ENCODE assay signal across 8 mouse cellular contexts in the genomic region with DNA sequence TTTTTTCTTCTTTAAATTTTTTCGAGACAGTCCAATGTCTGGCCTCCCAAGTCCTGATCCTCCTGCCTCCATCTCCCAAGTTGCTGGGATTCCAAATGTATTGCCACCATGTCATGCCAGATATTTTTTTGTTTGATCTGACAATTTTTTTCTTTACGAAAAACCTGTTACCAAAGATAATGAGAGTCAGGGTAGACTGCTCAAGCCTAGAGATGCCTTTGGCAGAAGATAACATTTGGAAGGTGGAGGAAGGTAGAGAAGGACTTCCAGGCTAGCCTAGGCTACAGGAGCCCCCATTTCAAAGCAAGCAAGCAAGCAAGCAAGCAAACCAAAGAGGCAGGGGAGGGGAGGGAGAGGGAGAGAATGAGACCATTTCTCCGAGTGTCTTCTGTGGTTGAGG. TPM values are rescaled to one million over a fixed set of nuclear protein-coding genes. Genes with fewer than 3 reads are reported as not detected.
DNase-seq lines count a peak whose midpoint lies in the region; ATAC-seq and TF ChIP-seq lines count a peak whose summit lies in the region.

No protein-coding gene starts in this region.

- H3K9me3 ChIP-seq in G1E (replicated peaks), result no peaks in the 10 kb centered on the region
- no peaks in the 10 kb centered on the region for H3K9me3 ChIP-seq in forebrain, embryonic 16.5 days (ENCODE audit: control insufficient read depth, low read length)

- H3K79me2 ChIP-seq in heart, adult 2 months (replicated peaks; ENCODE audit: control insufficient read depth, insufficient read depth, low read length), result peaks cover 11% of the 10 kb centered on the region
- peaks cover 56% of the 10 kb centered on the region for H3K79me2 ChIP-seq in macrophage (ENCODE audit: inconsistent target)

- peak; percentile 36; the same call in 1 of the 2 replicates for ATAC-seq in G1E (ENCODE audit: extremely low read depth, insufficient number of reproducible peaks, low FRiP score, poor library complexity, severe bottlenecking)
- ATAC-seq in forebrain, embryonic 16.5 days, result no peak

- WGBS in heart, adult 2 months, result 33% methylated on average over 3 of the region's 3 CpGs
- 45% methylated on average over 3 of the region's 3 CpGs for WGBS in forebrain, embryonic 16.5 days
- 61% methylated on average over 3 of the region's 3 CpGs for WGBS in macrophage (ENCODE audit: missing documents)

- no peak for DNase-seq in heart, adult 2 months
- DNase-seq in heart, postnatal 14 days, result no peak
- no peak for DNase-seq in G1E (ENCODE audit: low spot score)
- DNase-seq in thymus, postnatal 36 days, result no peak
- no peak for DNase-seq in layer of hippocampus, adult 9-11 months
- no peak for DNase-seq in cerebellum, postnatal 25 days

- H3K4me3 ChIP-seq in heart, adult 2 months, result peak overlapping the region; percentile 60
- H3K4me3 ChIP-seq in G1E (ENCODE audit: low read depth, low read length), result peak overlapping the region; percentile 88
- peak overlapping the region; percentile 82 for H3K4me3 ChIP-seq in forebrain, embryonic 16.5 days (replicated peaks; ENCODE audit: low read length)
- H3K4me3 ChIP-seq in macrophage (ENCODE audit: inconsistent target), result peak overlapping the region; percentile 64

- peaks cover 11% of the 10 kb centered on the region for H3K4me1 ChIP-seq in heart, adult 2 months (ENCODE audit: control insufficient read depth, insufficient read depth, low read length)
- H3K4me1 ChIP-seq in G1E (ENCODE audit: insufficient read depth, low read depth, low read length), result peaks cover 38% of the 10 kb centered on the region
- H3K4me1 ChIP-seq in forebrain, embryonic 16.5 days (replicated peaks; ENCODE audit: control insufficient read depth, insufficient read depth, low read length), result peaks cover 10% of the 10 kb centered on the region

- peak overlapping the region; percentile 70 for H3K4me2 ChIP-seq in forebrain, embryonic 16.5 days (ENCODE audit: low read length)

- no peak for TF ChIP-seq CTCF in heart, adult 2 months (IDR thresholded peaks at IDR 0.05)
- no peak for TF ChIP-seq CTCF in G1E (IDR thresholded peaks at IDR 0.05; ENCODE audit: low read depth, low read length)

- no peak for TF ChIP-seq EP300 in heart, adult 2 months (IDR thresholded peaks at IDR 0.05; ENCODE audit: insufficient read depth, low read depth, low read length)

- peak overlapping the region; percentile 75 for H3K27ac ChIP-seq in heart, adult 2 months
- no peak overlapping the region; the same call in 1 of the 2 replicates for H3K27ac ChIP-seq in forebrain, embryonic 16.5 days (ENCODE audit: low read length)
- H3K27ac ChIP-seq in macrophage, result no peak overlapping the region

- peak overlapping the region; percentile 84; the same call in 1 of the 2 replicates for H3K9ac ChIP-seq in heart, adult 2 months (ENCODE audit: low read depth, low read length)
- H3K9ac ChIP-seq in forebrain, embryonic 16.5 days (replicated peaks; ENCODE audit: low read depth, low read length), result peak overlapping the region; percentile 90

- intact Hi-C loops in heart, adult 2 months (cut with DNase I), result loop anchor here (10.0 kb wide), 1 partner anchor 368 kb away; a partner anchor contains a TSS
- intact Hi-C loops in heart, postnatal 14 days (cut with DNase I), result no loop called here

- H3K36me3 ChIP-seq in heart, adult 2 months (ENCODE audit: control insufficient read depth, insufficient read depth, low read length), result peaks cover 5% of the 10 kb centered on the region; the same call in 1 of the 2 replicates
- H3K36me3 ChIP-seq in G1E (replicated peaks), result peaks cover 28% of the 10 kb centered on the region
- no peaks in the 10 kb centered on the region for H3K36me3 ChIP-seq in forebrain, embryonic 16.5 days (ENCODE audit: control insufficient read depth, insufficient read depth)
- H3K36me3 ChIP-seq in macrophage (ENCODE audit: inconsistent target), result no peaks in the 10 kb centered on the region

- H3K27me3 ChIP-seq in heart, adult 2 months (ENCODE audit: control insufficient read depth, insufficient read depth, low read length), result no peaks in the 10 kb centered on the region
- H3K27me3 ChIP-seq in G1E (ENCODE audit: insufficient read depth, low read length), result no peaks in the 10 kb centered on the region
- H3K27me3 ChIP-seq in forebrain, embryonic 16.5 days (replicated peaks; ENCODE audit: control insufficient read depth, insufficient read depth, low read length), result no peaks in the 10 kb centered on the region

- no peak for TF ChIP-seq POLR2A in heart, adult 2 months (IDR thresholded peaks at IDR 0.05; ENCODE audit: insufficient read depth, low read depth, low read length)

RNA-seq across cellular contexts. Expression of a gene that starts 0.9 kb away (rescaled TPM):
- total RNA-seq in heart, adult 2 months (2021), result 10 to 100 TPM; 23.1 to 24.3 TPM
- 9.0 and 19.6 TPM in 2 replicates for polyA plus RNA-seq in heart, adult 2 months (2012; rRNA removed)
- 10 to 100 TPM; 29.1 to 30.9 TPM for total RNA-seq in heart, postnatal 14 days (2021)
- total RNA-seq in G1E (2014; fragmentation: Nextera tagmentation) (85.7 and 96.5 TPM in 2 replicates), G1E (2017) (102 and 108 TPM in 2 replicates)
- polyA plus RNA-seq in G1E (2012) (12.1 and 16.8 TPM in 2 replicates), macrophage (2018) (23.2 to 27.4 TPM (median 24.0 TPM) in 3 replicates)
- 107 and 109 TPM in 2 replicates for polyA plus RNA-seq in forebrain, embryonic 16.5 days (2015; fragmentation: Nextera tagmentation; extraction: Ambion mirVana)
- 100 to 1,000 TPM in 23 of 26 experiments, 10 to 100 TPM in 3; 65.0 to 266 (median 161) TPM for total RNA-seq in macrophage (2018; cell fraction: chromatin; rRNA removed)
- 10 to 100 TPM; 18.6 to 35.8 (median 27.7) TPM for total RNA-seq in macrophage (2018; cell fraction: cytosol; rRNA removed)
- 100 to 1,000 TPM in 9 of 26 experiments, 10 to 100 TPM in 17; 38.0 to 158 (median 79.9) TPM for total RNA-seq in macrophage (2018; cell fraction: nucleus; rRNA removed)

RNA-seq across cellular contexts. Expression of a gene that starts 7.0 kb away (rescaled TPM):
- 10 to 100 TPM; 11.0 to 12.6 TPM for total RNA-seq in heart, adult 2 months (2021)
- polyA plus RNA-seq in heart, adult 2 months (2012; rRNA removed), result 4.2 and 10.2 TPM in 2 replicates
- total RNA-seq in heart, postnatal 14 days (2021), result 10 to 100 TPM; 10.8 to 12.4 TPM
- total RNA-seq in G1E (2014; fragmentation: Nextera tagmentation) (55.7 and 59.3 TPM in 2 replicates), G1E (2017) (25.9 and 28.6 TPM in 2 replicates)
- polyA plus RNA-seq in G1E (2012) (26.6 and 38.4 TPM in 2 replicates), macrophage (2018) (3.8 to 4.6 TPM (median 4.2 TPM) in 3 replicates)
- 22.6 and 24.7 TPM in 2 replicates for polyA plus RNA-seq in forebrain, embryonic 16.5 days (2015; fragmentation: Nextera tagmentation; extraction: Ambion mirVana)
- 100 to 1,000 TPM in 1 of 26 experiments, 10 to 100 TPM in 25; 21.3 to 104 (median 32.1) TPM for total RNA-seq in macrophage (2018; cell fraction: chromatin; rRNA removed)
- total RNA-seq in macrophage (2018; cell fraction: cytosol; rRNA removed), result 1 to 10 TPM; 2.0 to 7.4 (median 4.4) TPM
- 10 to 100 TPM in 24 of 26 experiments, 1 to 10 TPM in 2; 9.4 to 49.4 (median 18.4) TPM for total RNA-seq in macrophage (2018; cell fraction: nucleus; rRNA removed)

RNA-seq across cellular contexts. Expression of a gene that starts 48.0 kb away (rescaled TPM):
- total RNA-seq in heart, adult 2 months (2021), result 10 to 100 TPM; 20.8 to 23.1 TPM
- polyA plus RNA-seq in heart, adult 2 months (2012; rRNA removed), result 10.4 and 16.6 TPM in 2 replicates
- total RNA-seq in heart, postnatal 14 days (2021), result 10 to 100 TPM; 22.5 to 29.3 TPM
- total RNA-seq in G1E (2014; fragmentation: Nextera tagmentation) (64.4 and 86.9 TPM in 2 replicates), G1E (2017) (81.3 and 85.5 TPM in 2 replicates)
- polyA plus RNA-seq in G1E (2012) (11.8 and 14.3 TPM in 2 replicates), macrophage (2018) (20.9 to 27.9 TPM (median 25.2 TPM) in 3 replicates)
- 32.8 and 40.6 TPM in 2 replicates for polyA plus RNA-seq in forebrain, embryonic 16.5 days (2015; fragmentation: Nextera tagmentation; extraction: Ambion mirVana)
- 100 to 1,000 TPM in 17 of 26 experiments, 10 to 100 TPM in 9; 58.2 to 223 (median 117) TPM for total RNA-seq in macrophage (2018; cell fraction: chromatin; rRNA removed)
- 10 to 100 TPM; 16.4 to 39.8 (median 27.7) TPM for total RNA-seq in macrophage (2018; cell fraction: cytosol; rRNA removed)
- total RNA-seq in macrophage (2018; cell fraction: nucleus; rRNA removed), result 100 to 1,000 TPM in 8 of 26 experiments, 10 to 100 TPM in 18; 41.1 to 163 (median 73.0) TPM
